Mouse (Mus musculus): Measurements from ENCODE around the gene Rsbn1.

DNA sequence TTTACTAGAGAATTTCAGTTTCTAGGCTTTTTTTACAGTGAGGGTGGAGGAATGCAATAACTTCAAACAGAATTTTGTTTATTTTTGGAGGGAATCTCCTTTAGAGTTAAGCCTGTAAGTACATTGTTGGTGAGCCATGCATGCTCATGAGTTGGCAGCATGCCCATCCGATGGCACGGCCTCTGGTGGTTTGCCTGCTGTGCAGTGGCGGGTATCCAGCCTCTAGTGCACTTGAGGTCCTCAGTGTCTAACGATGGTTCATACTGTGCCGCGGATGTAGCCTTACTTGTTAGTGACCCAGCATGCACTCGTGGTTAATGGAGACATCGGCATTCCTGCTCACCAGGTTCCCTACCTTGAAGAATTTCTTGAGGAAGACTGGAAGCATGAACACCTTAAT is 93.6 kb downstream of the Rsbn1 start:
- no peak for TF ChIP-seq POU5F1 (IDR thresholded peaks at IDR 0.05; ENCODE audit: borderline replicate concordance, low read length)
- no peak for TF ChIP-seq CTCF (conservative IDR thresholded peaks at IDR 0.05; ENCODE audit: low read length)
- no peak for TF ChIP-seq NANOG (IDR thresholded peaks at IDR 0.05; ENCODE audit: borderline replicate concordance, low read length)

Data from E14TG2a.4 (cell line).